Mouse (Mus musculus) stomach, embryonic 14.5 days (tissue): ENCODE results near the gene Mgarp. TPM values are rescaled to one million over a fixed set of nuclear protein-coding genes. Genes with fewer than 3 reads are reported as not detected.

Experiments used
- ATAC-seq: fragments of 200-750 bp; cut with Nextera tagmentation; 2 replicates; pipeline ENCODE4 v1.8.0; 2017; ENCODE audit warnings: low read depth, moderate TSS enrichment; ENCODE audit not compliant: insufficient number of reproducible peaks, insufficient read depth, low FRiP score
- H3K27ac ChIP-seq: fragments of 300-500 bp; sonication (generic); 2 replicates; pipeline ENCODE4 v1.5.1; 2014; ENCODE audit warnings: mild to moderate bottlenecking, low read length, moderate library complexity, mixed read lengths
- H3K27me3 ChIP-seq: fragments of 300-500 bp; sonication (generic); 2 replicates; pipeline ENCODE4 v1.6.1; 2014; ENCODE audit warnings: low read length, control low read depth, mixed read lengths; ENCODE audit not compliant: control insufficient read depth, insufficient read depth
- H3K36me3 ChIP-seq: fragments of 300-500 bp; sonication (generic); 2 replicates; pipeline ENCODE4 v1.6.1; 2014; ENCODE audit warnings: mild to moderate bottlenecking, control low read depth, low read length, moderate library complexity, mixed read lengths; ENCODE audit not compliant: control insufficient read depth, insufficient read depth
- H3K4me1 ChIP-seq: fragments of 300-500 bp; sonication (generic); 2 replicates; pipeline ENCODE4 v1.6.1; 2014; ENCODE audit warnings: low read length, control low read depth, mixed read lengths; ENCODE audit not compliant: control insufficient read depth, insufficient read depth
- H3K4me2 ChIP-seq: fragments of 300-500 bp; sonication (generic); replicated peaks from 2 replicates; pipeline ENCODE4 v1.6.1; 2014; ENCODE audit warnings: low read depth, low read length, control low read depth
- H3K4me3 ChIP-seq: fragments of 300-500 bp; sonication (generic); 2 replicates; pipeline ENCODE4 v1.5.1; 2014; ENCODE audit warnings: low read depth, low read length, control low read depth
- H3K9ac ChIP-seq: fragments of 300-500 bp; sonication (generic); replicated peaks from 2 replicates; pipeline ENCODE4 v1.6.1; 2014; ENCODE audit warnings: low read depth, mild to moderate bottlenecking, control low read depth, low read length, moderate library complexity, mixed read lengths
- H3K9me3 ChIP-seq: fragments of 300-500 bp; sonication (generic); 2 replicates; pipeline ENCODE4 v1.6.1; 2016; ENCODE audit warnings: low read depth, low read length, control low read depth; ENCODE audit not compliant: control insufficient read depth
- WGBS: fragments of 180-500 bp; shearing (Covaris S2); extraction: QIAGEN DNeasy Blood & Tissue Kit; methylation state at CpG from one replicate; pipeline ENCODE4 v1.1.7; 2014; 5-methylcytosine and 5-hydroxymethylcytosine counted together
- polyA plus RNA-seq: library from polyadenylated mRNA; unstranded; fragments of >200 nt; fragmentation: Nextera tagmentation; extraction: Ambion mirVana; gene quantifications from 2 replicates; pipeline ENCODE4 v1.2.1, GENCODE M21; 2014

Gene Mgarp
- polyA plus RNA-seq, 1 experiment from 2014 or later = 3.0 TPM

- H3K4me1 ChIP-seq = no peaks in the 10 kb centered on the region
- H3K27ac ChIP-seq = no peak overlapping the region
- no peaks in the 10 kb centered on the region for H3K27me3 ChIP-seq
- no peak for ATAC-seq
- no peaks in the 10 kb centered on the region for H3K9me3 ChIP-seq
- no peak overlapping the region for H3K4me2 ChIP-seq
- no peak overlapping the region for H3K9ac ChIP-seq
- WGBS = 68% methylated on average over 2 of the region's 5 CpGs
- no peaks in the 10 kb centered on the region for H3K36me3 ChIP-seq
- no peak overlapping the region for H3K4me3 ChIP-seq
These were observed 15.9 kb downstream of the Mgarp start for GRCm38 (mm10) chr3:51380660-51381014.

GRCm38 (mm10) chr3:51379786-51380659 is 16.5 kb downstream of the Mgarp start:
- Histone ChIP-seq H3K9me3 (no peaks in the 10 kb centered on the region), H3K27me3 (no peaks in the 10 kb centered on the region), H3K27ac (no peak overlapping the region), H3K9ac (no peak overlapping the region), H3K4me1 (no peaks in the 10 kb centered on the region), H3K36me3 (no peaks in the 10 kb centered on the region), H3K4me3 (no peak overlapping the region), H3K4me2 (no peak overlapping the region)
- no peak for ATAC-seq
- 73% methylated on average over 5 of the region's 5 CpGs for WGBS

GRCm38 (mm10) chr3:51378665-51378946 is 17.9 kb downstream of the Mgarp start:
- H3K27me3 ChIP-seq = no peaks in the 10 kb centered on the region
- no peaks in the 10 kb centered on the region for H3K9me3 ChIP-seq
- no peak overlapping the region for H3K9ac ChIP-seq
- WGBS = 75% methylated on average over 3 of the region's 3 CpGs
- no peaks in the 10 kb centered on the region for H3K4me1 ChIP-seq
- no peak for ATAC-seq
- H3K36me3 ChIP-seq = no peaks in the 10 kb centered on the region
- H3K27ac ChIP-seq = no peak overlapping the region
- 0 out of 2 replicates have a peak overlapping the region, but pooled peaks have one; percentile 32 for H3K4me3 ChIP-seq
- H3K4me2 ChIP-seq = peak overlapping the region; percentile 42

GRCm38 (mm10) chr3:51377878-51378664 is 18.5 kb downstream of the Mgarp start:
- H3K9me3 ChIP-seq = no peaks in the 10 kb centered on the region
- no peak for ATAC-seq
- 0 out of 2 replicates have a peak overlapping the region, but pooled peaks have one; percentile 10 for H3K9ac ChIP-seq
- no peaks in the 10 kb centered on the region for H3K4me1 ChIP-seq
- 27% methylated on average over 31 of the region's 31 CpGs for WGBS
- H3K27ac ChIP-seq = no peak overlapping the region
- H3K36me3 ChIP-seq = no peaks in the 10 kb centered on the region
- peak overlapping the region; percentile 42 for H3K4me2 ChIP-seq
- peak overlapping the region; percentile 32 for H3K4me3 ChIP-seq
- H3K27me3 ChIP-seq = no peaks in the 10 kb centered on the region

- Histone ChIP-seq H3K4me3 (no peak overlapping the region), H3K9me3 (no peaks in the 10 kb centered on the region), H3K4me2 (no peak overlapping the region), H3K27me3 (no peaks in the 10 kb centered on the region), H3K36me3 (no peaks in the 10 kb centered on the region), H3K9ac (no peak overlapping the region), H3K4me1 (no peaks in the 10 kb centered on the region), H3K27ac (no peak overlapping the region)
- no peak for ATAC-seq
- WGBS = 82% methylated on average over 19 of the region's 19 CpGs
These were observed 21.0 kb downstream of the Mgarp start for GRCm38 (mm10) chr3:51375307-51376265.

GRCm38 (mm10) chr3:51373544-51373943 is 23.0 kb downstream of the Mgarp start:
- no peak overlapping the region for H3K4me2 ChIP-seq
- no peaks in the 10 kb centered on the region for H3K9me3 ChIP-seq
- ATAC-seq = no peak
- no peak overlapping the region for H3K4me3 ChIP-seq
- no peaks in the 10 kb centered on the region for H3K36me3 ChIP-seq
- no peaks in the 10 kb centered on the region for H3K4me1 ChIP-seq
- H3K27ac ChIP-seq = no peak overlapping the region
- 66% methylated on average over 5 of the region's 5 CpGs for WGBS
- H3K9ac ChIP-seq = no peak overlapping the region
- no peaks in the 10 kb centered on the region for H3K27me3 ChIP-seq

GRCm38 (mm10) chr3:51372883-51373282 is 23.7 kb downstream of the Mgarp start:
- H3K4me3 ChIP-seq = no peak overlapping the region
- WGBS = 52% methylated on average over 5 of the region's 5 CpGs
- no peak overlapping the region for H3K4me2 ChIP-seq
- H3K4me1 ChIP-seq = no peaks in the 10 kb centered on the region
- H3K9me3 ChIP-seq = no peaks in the 10 kb centered on the region
- H3K9ac ChIP-seq = no peak overlapping the region
- no peaks in the 10 kb centered on the region for H3K27me3 ChIP-seq
- no peak for ATAC-seq
- no peaks in the 10 kb centered on the region for H3K36me3 ChIP-seq
- no peak overlapping the region for H3K27ac ChIP-seq

- Histone ChIP-seq H3K27ac (no peak overlapping the region), H3K9me3 (no peaks in the 10 kb centered on the region), H3K4me3 (no peak overlapping the region), H3K4me2 (no peak overlapping the region), H3K9ac (no peak overlapping the region), H3K27me3 (no peaks in the 10 kb centered on the region), H3K4me1 (no peaks in the 10 kb centered on the region), H3K36me3 (no peaks in the 10 kb centered on the region)
- WGBS = 70% methylated on average over 2 of the region's 2 CpGs
- ATAC-seq = no peak
These were observed 24.7 kb downstream of the Mgarp start for GRCm38 (mm10) chr3:51371826-51372225.
